Mouse (Mus musculus) hindbrain, postnatal 0 days (tissue): ENCODE results near the gene Fkbp5. TPM values are rescaled to one million over a fixed set of nuclear protein-coding genes. Genes with fewer than 3 reads are reported as not detected.

Source experiments
- ATAC-seq: fragments of 200-750 bp; cut with Nextera tagmentation; 2 replicates; pipeline ENCODE4 v1.8.0; 2017; ENCODE audit warnings: mild to moderate bottlenecking, moderate TSS enrichment, moderate library complexity
- DNase-seq: peaks from one replicate; pipeline ENCODE4 v3.0.0-alpha.2; 2015; ENCODE audit warnings: low spot score
- H3K27ac ChIP-seq: fragments of 300-500 bp; sonication (generic); 2 replicates; pipeline ENCODE4 v1.5.1; 2014; ENCODE audit warnings: mild to moderate bottlenecking
- H3K27me3 ChIP-seq: fragments of 300-500 bp; sonication (generic); 2 replicates; pipeline ENCODE4 v1.6.1; 2014; ENCODE audit warnings: low read length, mixed read lengths; ENCODE audit not compliant: insufficient read depth
- H3K36me3 ChIP-seq: fragments of 300-500 bp; sonication (generic); 2 replicates; pipeline ENCODE4 v1.6.1; 2014; ENCODE audit warnings: low read length, mixed read lengths; ENCODE audit not compliant: insufficient read depth
- H3K4me1 ChIP-seq: fragments of 300-500 bp; sonication (generic); 2 replicates; pipeline ENCODE4 v1.6.1; 2014; ENCODE audit warnings: antibody characterized with exemption, low read length, mixed read lengths; ENCODE audit not compliant: insufficient read depth
- H3K4me2 ChIP-seq: fragments of 300-500 bp; sonication (generic); 2 replicates; pipeline ENCODE4 v1.6.1; 2014; ENCODE audit warnings: low read depth, mild to moderate bottlenecking, low read length, moderate library complexity, mixed read lengths
- H3K4me3 ChIP-seq: fragments of 300-500 bp; sonication (generic); 2 replicates; pipeline ENCODE4 v1.5.1; 2014; ENCODE audit warnings: low read length
- H3K9ac ChIP-seq: fragments of 300-500 bp; sonication (generic); replicated peaks from 2 replicates; pipeline ENCODE4 v1.6.1; 2014; ENCODE audit warnings: mild to moderate bottlenecking, low read length, moderate library complexity, mixed read lengths
- H3K9me3 ChIP-seq: fragments of 300-500 bp; sonication (generic); 2 replicates; pipeline ENCODE4 v1.6.1; 2016; ENCODE audit warnings: low read length, mixed read lengths
- CTCF ChIP-seq: IDR thresholded peaks from 2 replicates; pipeline ENCODE4 v1.5.1; 2016; ENCODE audit warnings: antibody characterized with exemption, control low read depth, low read depth
- WGBS: fragments of 180-500 bp; shearing (Covaris S2); extraction: QIAGEN DNeasy Blood & Tissue Kit; methylation state at CpG from one replicate; pipeline ENCODE4 v1.1.7; 2014; 5-methylcytosine and 5-hydroxymethylcytosine counted together
- polyA plus RNA-seq: library from polyadenylated mRNA; unstranded; fragments of >200 nt; fragmentation: Nextera tagmentation; extraction: Ambion mirVana; gene quantifications from 2 replicates; pipeline ENCODE4 v1.2.1, GENCODE M21; 2015
- total RNA-seq: library from RNA; depleted of rRNA; stranded (reverse); fragments of >200 nt; gene quantifications from 2 replicates; pipeline ENCODE4 v1.2.3, GENCODE M21; 2014

Gene Fkbp5
- total and polyA plus RNA-seq, 2 experiments from 2014 or later, result 20.0 to 27.5 TPM

DNA sequence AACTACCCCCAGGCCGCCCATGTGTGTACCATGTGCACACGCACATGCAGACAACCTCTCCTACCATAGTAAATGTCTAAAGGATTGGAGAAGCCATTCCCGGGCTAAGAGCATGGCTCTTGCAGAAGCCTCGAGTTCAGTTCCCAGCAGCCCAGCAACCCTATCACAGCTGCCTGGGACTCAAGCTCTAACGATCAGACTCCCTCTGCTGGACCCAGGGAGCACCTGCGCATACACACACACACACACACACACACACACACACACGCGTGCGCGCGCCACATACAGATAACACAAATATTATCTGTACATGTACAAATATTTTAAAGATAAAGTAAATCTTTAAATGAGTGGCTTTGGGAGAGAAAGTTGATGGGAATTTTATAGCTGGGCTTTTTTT, 113.0 kb downstream of the Fkbp5 start:
- H3K9me3 ChIP-seq, result no peaks in the 10 kb centered on the region
- DNase-seq (no peak), ATAC-seq (no peak)
- peaks cover 7% of the 10 kb centered on the region; the same call in 1 of the 2 replicates for H3K36me3 ChIP-seq
- no peak overlapping the region for H3K4me3 ChIP-seq
- no peak overlapping the region for H3K27ac ChIP-seq
- over 99% methylated on average over 11 of the region's 11 CpGs for WGBS
- no peaks in the 10 kb centered on the region for H3K27me3 ChIP-seq
- no peaks in the 10 kb centered on the region for H3K4me1 ChIP-seq
- TF ChIP-seq CTCF, result 0 out of 2 replicates have a peak, but pooled peaks have one; percentile 9
- no peak overlapping the region for H3K4me2 ChIP-seq
- no peak overlapping the region for H3K9ac ChIP-seq

GRCm38 (mm10) chr17:28394994-28395393, 122.3 kb downstream of the Fkbp5 start:
- DNase-seq, result no peak
- Histone ChIP-seq H3K9me3 (no peaks in the 10 kb centered on the region), H3K4me3 (no peak overlapping the region), H3K27ac (no peak overlapping the region), H3K4me1 (no peaks in the 10 kb centered on the region), H3K36me3 (0 out of 2 replicates have a peak, but pooled peaks cover 2% of the 10 kb centered on the region), H3K27me3 (no peaks in the 10 kb centered on the region), H3K4me2 (no peak overlapping the region), H3K9ac (no peak overlapping the region)
- TF ChIP-seq CTCF, result no peak
- no peak for ATAC-seq
- 84% methylated on average over 7 of the region's 7 CpGs for WGBS

DNA sequence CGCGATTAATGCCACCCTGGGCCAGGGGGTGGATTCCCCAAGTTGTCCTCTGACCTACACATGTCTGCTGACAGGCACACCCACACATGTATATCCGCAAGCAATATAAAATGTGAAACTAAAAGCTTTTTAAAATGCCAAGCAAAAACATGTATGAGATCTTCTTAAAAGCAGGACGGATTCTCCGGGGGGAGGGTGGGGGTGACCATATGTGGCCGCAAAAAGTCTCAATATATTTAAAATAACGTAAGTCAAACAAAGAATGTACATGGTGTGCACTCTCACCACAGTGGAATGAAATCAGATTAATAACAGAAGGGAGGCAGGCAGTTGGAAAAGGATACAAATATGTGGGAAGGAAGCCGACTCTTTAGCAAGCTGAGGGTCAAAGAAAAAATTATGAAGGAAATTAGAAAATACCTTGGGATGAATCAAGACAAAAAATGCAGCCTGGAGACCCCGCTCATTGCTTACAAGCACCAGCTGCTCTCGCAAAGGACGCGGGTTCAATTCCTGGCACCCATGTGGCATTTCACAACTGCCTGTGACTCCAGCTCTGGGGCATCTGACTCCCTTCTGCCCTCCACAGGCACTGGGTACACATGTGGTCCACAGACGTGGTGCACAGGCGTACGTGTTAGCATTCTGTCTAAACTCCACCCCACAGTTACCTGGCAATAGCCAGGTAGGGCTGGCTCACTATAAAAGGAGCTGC, 123.1 kb downstream of the Fkbp5 start:
- no peak overlapping the region for H3K27ac ChIP-seq
- 83% methylated on average over 15 of the region's 15 CpGs for WGBS
- H3K4me1 ChIP-seq, result no peaks in the 10 kb centered on the region
- no peak overlapping the region for H3K4me2 ChIP-seq
- H3K36me3 ChIP-seq, result no peaks in the 10 kb centered on the region
- no peaks in the 10 kb centered on the region for H3K9me3 ChIP-seq
- DNase-seq, result no peak
- H3K27me3 ChIP-seq, result no peaks in the 10 kb centered on the region
- TF ChIP-seq CTCF, result no peak
- no peak overlapping the region for H3K9ac ChIP-seq
- H3K4me3 ChIP-seq, result no peak overlapping the region
- ATAC-seq, result no peak

DNA sequence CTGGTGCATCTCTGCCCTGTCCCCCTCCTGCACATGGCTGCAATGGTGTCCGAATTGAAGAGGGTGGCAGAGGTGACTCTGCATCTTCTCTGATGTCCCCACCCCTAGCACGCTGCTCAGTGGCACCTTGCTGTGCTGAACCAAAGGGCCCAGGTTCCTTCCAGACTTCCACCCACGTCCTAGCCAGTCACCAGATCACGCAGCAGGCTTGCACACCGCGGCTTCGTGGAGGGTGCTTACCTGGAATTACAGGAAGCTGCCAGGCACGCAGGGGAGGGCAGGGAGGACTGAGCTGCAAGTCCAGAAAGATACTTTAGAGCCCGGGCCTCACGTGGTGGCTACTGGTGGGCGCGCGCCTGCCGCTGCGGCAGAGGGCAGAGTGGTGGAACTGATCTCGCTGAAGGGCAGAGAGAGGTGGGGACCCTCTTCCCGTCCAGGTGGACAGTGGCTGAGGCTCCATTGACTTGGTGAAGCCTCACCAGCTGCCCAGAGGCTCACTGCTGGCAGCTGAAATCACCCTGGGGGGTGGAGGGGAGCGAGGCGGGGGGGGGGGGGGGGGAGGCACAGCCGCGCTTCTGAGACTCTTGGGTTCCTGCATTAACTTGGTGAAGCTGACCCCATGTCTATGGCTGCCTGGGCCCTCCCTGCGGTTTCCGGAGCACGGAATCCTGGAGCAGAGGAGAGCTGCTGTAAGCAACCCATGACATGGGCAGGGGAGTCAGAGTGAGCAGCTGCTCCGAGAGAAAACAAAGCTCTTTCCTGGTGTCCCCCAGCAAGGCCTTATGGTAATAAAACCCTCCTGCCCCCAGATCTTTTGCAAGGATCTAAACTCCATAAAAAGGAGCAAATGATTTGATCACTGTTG, 125.5 kb downstream of the Fkbp5 start:
- no peaks in the 10 kb centered on the region for H3K9me3 ChIP-seq
- H3K4me2 ChIP-seq, result no peak overlapping the region
- no peaks in the 10 kb centered on the region for H3K4me1 ChIP-seq
- no peaks in the 10 kb centered on the region for H3K27me3 ChIP-seq
- DNase-seq (no peak), ATAC-seq (no peak)
- no peaks in the 10 kb centered on the region for H3K36me3 ChIP-seq
- no peak for TF ChIP-seq CTCF
- 11% methylated on average over 21 of the region's 25 CpGs for WGBS
- H3K4me3 ChIP-seq, result no peak overlapping the region
- H3K9ac ChIP-seq, result no peak overlapping the region
- no peak overlapping the region for H3K27ac ChIP-seq

DNA sequence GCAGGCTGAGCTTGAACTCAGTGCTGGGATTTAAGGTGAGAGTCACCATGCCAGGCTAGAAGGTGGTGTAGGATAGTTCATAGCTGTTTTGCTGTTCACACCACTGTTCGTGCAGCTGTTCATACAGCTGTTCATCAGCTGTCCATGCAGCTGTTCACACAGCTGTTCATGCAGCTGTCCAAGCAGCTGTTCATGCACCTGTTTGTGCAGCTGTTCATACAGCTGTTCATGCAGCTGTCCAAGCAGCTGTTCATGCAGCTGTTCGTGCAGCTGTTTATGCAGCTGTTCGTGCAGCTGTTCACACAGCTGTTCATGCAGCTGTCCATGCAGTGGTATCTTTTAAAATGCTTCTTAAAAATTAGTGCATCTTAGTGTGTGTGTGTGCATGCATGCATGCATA, 128.8 kb downstream of the Fkbp5 start:
- no peaks in the 10 kb centered on the region for H3K9me3 ChIP-seq
- DNase-seq, result no peak
- no peak overlapping the region for H3K27ac ChIP-seq
- no peak overlapping the region for H3K9ac ChIP-seq
- no peak for TF ChIP-seq CTCF
- H3K4me2 ChIP-seq, result no peak overlapping the region
- WGBS, result 93% methylated on average over 3 of the region's 3 CpGs
- H3K36me3 ChIP-seq, result no peaks in the 10 kb centered on the region
- no peak overlapping the region for H3K4me3 ChIP-seq
- H3K4me1 ChIP-seq, result peaks cover 4% of the 10 kb centered on the region; the same call in 1 of the 2 replicates
- no peaks in the 10 kb centered on the region for H3K27me3 ChIP-seq
- ATAC-seq, result no peak

- Histone ChIP-seq H3K9me3 (no peaks in the 10 kb centered on the region), H3K9ac (0 out of 2 replicates have a peak overlapping the region, but pooled peaks have one; percentile 33), H3K4me1 (peaks cover 4% of the 10 kb centered on the region; the same call in 1 of the 2 replicates), H3K4me3 (peak overlapping the region; percentile 22), H3K27me3 (no peaks in the 10 kb centered on the region), H3K27ac (peak overlapping the region; percentile 48; the same call in 1 of the 2 replicates), H3K4me2 (peak overlapping the region; percentile 52), H3K36me3 (no peaks in the 10 kb centered on the region)
- TF ChIP-seq CTCF, result peak; percentile 94
- 5% methylated on average over 23 of the region's 23 CpGs for WGBS
- DNase-seq (peak; percentile 92), ATAC-seq (peak; percentile 80)
Measured at GRCm38 (mm10) chr17:28386150-28386905, 131.0 kb downstream of the Fkbp5 start.
